Mouse (Mus musculus): ENCODE data around the gene Scube1. TPM values are rescaled to one million over a fixed set of nuclear protein-coding genes. Genes with fewer than 3 reads are reported as not detected.

The Scube1 gene
- polyA plus RNA-seq, 1 experiment: not detected

DNA sequence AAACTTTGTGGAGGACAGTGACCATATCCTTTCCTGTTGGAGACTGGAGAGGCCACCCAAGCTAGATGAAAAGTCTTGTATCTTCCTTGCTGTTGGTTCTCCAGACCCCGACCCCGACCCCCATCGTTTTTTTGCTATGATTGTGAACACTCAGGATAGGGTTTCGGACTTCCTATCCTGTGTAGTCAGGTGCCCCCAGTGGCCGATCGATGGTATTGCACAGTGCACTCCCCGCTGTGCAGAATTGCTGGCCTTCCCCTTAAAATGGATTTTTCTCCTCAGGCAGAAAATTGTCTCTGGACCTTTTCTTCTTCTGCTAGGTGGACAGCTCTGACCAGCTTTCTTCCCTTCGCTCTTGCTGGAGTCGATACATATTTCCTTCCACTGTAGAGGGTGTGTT lies 31.9 kb upstream of the Scube1 start:
- TF ChIP-seq CTCF (IDR thresholded peaks at IDR 0.05; ENCODE audit: control insufficient read depth, insufficient read depth, low read length) (peak; percentile 57), POLR2A (IDR thresholded peaks at IDR 0.05; ENCODE audit: borderline replicate concordance, control insufficient read depth, low read depth, low read length) (no peak)
- Histone ChIP-seq H3K4me1 (ENCODE audit: control insufficient read depth, insufficient read depth, low read length) (no peaks in the 10 kb centered on the region), H3K4me3 (replicated peaks; ENCODE audit: control insufficient read depth, low read depth, low read length) (no peak overlapping the region), H3K27ac (ENCODE audit: control insufficient read depth, insufficient read depth, low read depth, low read length, poor library complexity) (no peak overlapping the region)
- 23% methylated on average over 9 of the region's 9 CpGs for WGBS

DNA sequence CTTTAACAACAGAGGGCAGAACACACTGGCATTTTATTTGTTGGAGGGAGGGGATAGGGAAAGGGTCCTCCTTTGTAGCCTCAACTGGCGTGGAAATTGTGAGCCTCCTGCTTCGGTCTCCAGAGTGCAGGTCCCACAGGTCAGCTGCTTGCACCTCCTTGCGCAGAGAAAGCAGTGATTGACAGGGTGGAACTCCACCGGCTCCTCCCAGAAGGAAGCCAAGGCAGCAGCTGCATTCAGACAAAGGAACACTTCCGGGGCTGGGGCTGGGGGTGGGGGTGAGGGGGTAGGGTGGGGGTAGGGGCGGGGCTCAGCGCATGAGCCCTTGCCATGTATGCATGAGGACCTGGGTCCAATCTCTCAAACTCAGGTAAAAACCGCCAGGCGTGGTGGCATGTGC lies 24.6 kb upstream of the Scube1 start:
- TF ChIP-seq CTCF (IDR thresholded peaks at IDR 0.05; ENCODE audit: control insufficient read depth, insufficient read depth, low read length): no peak
- TF ChIP-seq POLR2A (IDR thresholded peaks at IDR 0.05; ENCODE audit: borderline replicate concordance, control insufficient read depth, low read depth, low read length): no peak
- no peak overlapping the region for H3K4me3 ChIP-seq (replicated peaks; ENCODE audit: control insufficient read depth, low read depth, low read length)
- WGBS: 53% methylated on average over 9 of the region's 9 CpGs
- no peak overlapping the region for H3K27ac ChIP-seq (ENCODE audit: control insufficient read depth, insufficient read depth, low read depth, low read length, poor library complexity)
- no peaks in the 10 kb centered on the region for H3K4me1 ChIP-seq (ENCODE audit: control insufficient read depth, insufficient read depth, low read length)

DNA sequence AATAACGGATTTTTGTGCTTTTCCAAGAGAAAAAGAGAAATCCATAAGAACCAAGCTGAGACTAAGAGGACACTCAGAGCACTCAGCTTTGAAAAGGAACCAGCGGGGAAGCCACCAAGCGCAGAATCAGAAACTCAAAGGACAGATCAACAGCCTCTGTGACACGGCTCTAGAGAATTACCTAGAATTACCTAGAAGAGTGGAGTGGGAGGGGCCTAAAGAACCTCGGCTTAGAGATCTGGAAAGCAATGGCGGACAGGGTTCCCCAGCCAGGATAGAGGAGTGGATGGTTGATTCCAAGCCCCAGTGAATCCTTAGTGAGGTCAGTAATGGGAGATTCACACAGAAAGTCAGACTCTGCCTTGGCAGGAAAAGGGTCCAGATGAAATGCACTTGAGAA lies 24.2 kb upstream of the Scube1 start:
- TF ChIP-seq CTCF (IDR thresholded peaks at IDR 0.05; ENCODE audit: control insufficient read depth, insufficient read depth, low read length) (no peak), POLR2A (IDR thresholded peaks at IDR 0.05; ENCODE audit: borderline replicate concordance, control insufficient read depth, low read depth, low read length) (no peak)
- no peaks in the 10 kb centered on the region for H3K4me1 ChIP-seq (ENCODE audit: control insufficient read depth, insufficient read depth, low read length)
- no peak overlapping the region for H3K27ac ChIP-seq (ENCODE audit: control insufficient read depth, insufficient read depth, low read depth, low read length, poor library complexity)
- WGBS: 69% methylated on average over 6 of the region's 6 CpGs
- no peak overlapping the region for H3K4me3 ChIP-seq (replicated peaks; ENCODE audit: control insufficient read depth, low read depth, low read length)

DNA sequence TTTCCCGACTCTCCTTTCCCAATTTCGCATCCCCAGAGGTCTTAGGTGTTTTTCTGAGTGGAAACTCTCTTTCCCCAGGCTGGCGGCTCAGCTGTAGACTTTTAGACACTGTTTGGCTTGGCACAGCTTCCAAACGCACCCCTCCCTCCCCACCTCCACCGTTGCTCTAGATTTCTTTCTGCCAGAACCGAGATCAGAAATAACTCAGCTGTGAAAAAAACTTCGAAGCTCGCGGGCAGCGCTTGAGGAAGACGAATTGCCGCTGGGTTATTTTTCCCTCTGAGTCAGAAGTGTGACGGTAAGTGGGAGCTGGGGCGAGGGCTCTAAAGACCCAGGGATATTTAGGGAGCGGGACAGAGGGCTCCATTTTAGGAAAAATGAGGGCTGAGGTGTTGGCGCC lies 21.5 kb upstream of the Scube1 start:
- H3K4me1 ChIP-seq (ENCODE audit: control insufficient read depth, insufficient read depth, low read length): no peaks in the 10 kb centered on the region
- no peak overlapping the region for H3K4me3 ChIP-seq (replicated peaks; ENCODE audit: control insufficient read depth, low read depth, low read length)
- WGBS: 76% methylated on average over 16 of the region's 16 CpGs
- TF ChIP-seq POLR2A (IDR thresholded peaks at IDR 0.05; ENCODE audit: borderline replicate concordance, control insufficient read depth, low read depth, low read length) (no peak), CTCF (IDR thresholded peaks at IDR 0.05; ENCODE audit: control insufficient read depth, insufficient read depth, low read length) (no peak)
- no peak overlapping the region for H3K27ac ChIP-seq (ENCODE audit: control insufficient read depth, insufficient read depth, low read depth, low read length, poor library complexity)

DNA sequence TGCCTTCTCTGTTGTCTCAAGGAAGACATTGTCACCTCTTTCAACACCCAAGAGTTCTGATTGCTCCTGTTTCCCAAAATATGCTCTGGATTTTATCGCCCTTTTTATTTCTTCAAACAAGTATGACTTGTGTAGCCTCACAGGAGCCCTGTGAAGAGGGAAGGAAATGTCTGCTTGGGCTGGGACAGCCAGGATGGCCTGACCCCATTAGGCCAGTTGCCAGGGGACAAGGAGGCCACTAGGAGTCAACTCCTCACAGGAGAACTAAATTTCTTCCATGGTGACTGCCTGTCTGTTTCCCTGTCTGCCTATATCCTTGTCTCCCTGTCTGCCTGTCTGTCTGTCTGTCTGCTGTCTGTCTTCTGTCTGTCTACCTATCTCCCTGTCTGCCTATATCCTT lies 17.2 kb upstream of the Scube1 start:
- Histone ChIP-seq H3K4me1 (ENCODE audit: control insufficient read depth, insufficient read depth, low read length) (no peaks in the 10 kb centered on the region; the same call in 1 of the 2 replicates), H3K4me3 (replicated peaks; ENCODE audit: control insufficient read depth, low read depth, low read length) (no peak overlapping the region), H3K27ac (ENCODE audit: control insufficient read depth, insufficient read depth, low read depth, low read length, poor library complexity) (no peak overlapping the region)
- TF ChIP-seq POLR2A (IDR thresholded peaks at IDR 0.05; ENCODE audit: borderline replicate concordance, control insufficient read depth, low read depth, low read length) (no peak), CTCF (IDR thresholded peaks at IDR 0.05; ENCODE audit: control insufficient read depth, insufficient read depth, low read length) (no peak)
- 75% methylated on average over 1 of the region's 1 CpGs for WGBS

DNA sequence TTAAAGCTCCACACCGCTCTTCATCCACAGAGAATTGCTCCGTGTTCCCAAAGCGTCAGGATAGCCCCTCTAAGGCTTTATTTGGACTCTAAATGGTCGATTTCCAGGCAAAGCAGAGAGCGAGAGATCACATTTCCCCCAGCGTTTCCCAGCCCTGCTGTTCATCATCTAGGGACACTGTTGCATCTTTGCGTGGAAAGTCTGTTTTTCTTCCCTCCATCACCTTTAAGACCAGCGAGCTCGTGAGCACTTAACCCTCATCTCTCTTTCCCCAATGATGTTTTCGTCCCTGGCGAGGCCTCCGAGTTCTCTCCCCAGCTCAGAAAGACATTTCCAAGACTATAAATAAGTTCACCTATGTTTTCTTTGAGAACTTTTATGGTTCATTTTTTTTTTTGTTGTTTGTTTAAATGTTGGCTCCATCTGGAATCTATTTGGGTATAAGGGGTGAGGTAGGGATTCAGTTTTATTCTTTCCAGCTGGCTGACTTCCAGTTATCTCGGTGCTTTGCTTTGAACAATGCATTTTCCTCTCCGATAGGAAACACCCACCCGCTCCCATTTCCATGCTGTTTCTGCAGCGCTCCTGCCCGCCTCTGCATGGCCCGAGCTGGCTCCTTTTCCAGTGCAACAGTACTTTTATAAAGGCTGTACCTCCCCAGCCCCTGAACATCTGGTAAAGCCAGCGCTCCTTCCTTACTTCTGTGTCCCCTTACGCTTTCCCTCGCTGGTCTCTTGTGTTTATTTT lies 16.0 kb upstream of the Scube1 start:
- no peak overlapping the region for H3K27ac ChIP-seq (ENCODE audit: control insufficient read depth, insufficient read depth, low read depth, low read length, poor library complexity)
- 46% methylated on average over 21 of the region's 21 CpGs for WGBS
- no peak overlapping the region for H3K4me3 ChIP-seq (replicated peaks; ENCODE audit: control insufficient read depth, low read depth, low read length)
- TF ChIP-seq POLR2A (IDR thresholded peaks at IDR 0.05; ENCODE audit: borderline replicate concordance, control insufficient read depth, low read depth, low read length) (no peak), CTCF (IDR thresholded peaks at IDR 0.05; ENCODE audit: control insufficient read depth, insufficient read depth, low read length) (no peak)
- H3K4me1 ChIP-seq (ENCODE audit: control insufficient read depth, insufficient read depth, low read length): no peaks in the 10 kb centered on the region; the same call in 1 of the 2 replicates

DNA sequence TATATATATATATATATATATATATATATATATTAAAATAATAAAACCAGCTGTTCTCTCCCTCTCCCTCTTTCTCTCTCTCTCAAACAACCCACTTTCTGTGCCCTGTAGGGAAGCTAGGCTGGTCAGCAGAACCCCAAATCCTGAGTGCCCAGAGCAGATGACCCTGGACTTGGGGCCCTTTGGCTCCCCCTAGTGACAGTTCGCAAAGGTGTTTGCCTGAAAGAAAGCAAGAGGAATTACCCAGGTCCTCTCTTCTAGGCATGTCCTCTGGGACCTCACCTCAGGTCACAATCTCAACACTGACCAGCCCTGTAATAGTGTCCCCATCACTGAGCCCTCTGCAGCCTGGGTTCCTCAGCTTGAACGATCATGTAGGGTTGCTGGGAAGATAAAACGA lies 2.8 kb upstream of the Scube1 start:
- WGBS: 30% methylated on average over 3 of the region's 3 CpGs

DNA sequence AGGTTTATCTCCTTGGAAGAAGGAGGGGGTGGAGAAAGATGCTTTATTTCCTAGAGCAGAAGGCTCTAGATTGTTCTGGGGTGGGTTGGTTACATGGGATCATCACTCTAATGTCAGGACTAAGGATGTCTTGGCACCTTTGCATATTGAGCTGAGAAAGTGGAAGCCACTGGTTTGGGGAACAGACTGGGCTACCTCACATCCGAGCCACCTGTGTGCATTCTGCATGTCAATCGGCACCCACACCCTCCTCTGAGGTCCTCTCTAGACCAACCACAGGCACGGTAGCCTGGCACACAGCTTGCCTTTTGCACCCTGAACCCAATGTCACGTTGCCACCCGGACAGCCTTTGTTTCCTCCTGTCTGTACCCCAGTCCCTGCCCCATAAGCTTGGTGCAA lies 1.9 kb upstream of the Scube1 start:
- WGBS: 59% methylated on average over 5 of the region's 5 CpGs

More for the DNA sequence above, 2.8 kb upstream of the Scube1 start:
- TF ChIP-seq CTCF (IDR thresholded peaks at IDR 0.05; ENCODE audit: control insufficient read depth, insufficient read depth, low read length): peak; percentile 51
- TF ChIP-seq POLR2A (IDR thresholded peaks at IDR 0.05; ENCODE audit: borderline replicate concordance, control insufficient read depth, low read depth, low read length): no peak
- no peaks in the 10 kb centered on the region; the same call in 1 of the 2 replicates for H3K4me1 ChIP-seq (ENCODE audit: control insufficient read depth, insufficient read depth, low read length)
- H3K27ac ChIP-seq (ENCODE audit: control insufficient read depth, insufficient read depth, low read depth, low read length, poor library complexity): no peak overlapping the region
- no peak overlapping the region for H3K4me3 ChIP-seq (replicated peaks; ENCODE audit: control insufficient read depth, low read depth, low read length)

More for the DNA sequence above, 1.9 kb upstream of the Scube1 start:
- H3K4me1 ChIP-seq (ENCODE audit: control insufficient read depth, insufficient read depth, low read length): no peaks in the 10 kb centered on the region; the same call in 1 of the 2 replicates
- TF ChIP-seq POLR2A (IDR thresholded peaks at IDR 0.05; ENCODE audit: borderline replicate concordance, control insufficient read depth, low read depth, low read length): no peak
- no peak for TF ChIP-seq CTCF (IDR thresholded peaks at IDR 0.05; ENCODE audit: control insufficient read depth, insufficient read depth, low read length)
- no peak overlapping the region for H3K27ac ChIP-seq (ENCODE audit: control insufficient read depth, insufficient read depth, low read depth, low read length, poor library complexity)
- H3K4me3 ChIP-seq (replicated peaks; ENCODE audit: control insufficient read depth, low read depth, low read length): no peak overlapping the region

Measured in bone marrow, adult 2 months (tissue).